Mouse (Mus musculus) adrenal gland, adult (tissue): ENCODE results near the gene Fam222b.

Experiments used
- DNase-seq, 2 experiments: peaks; one replicate each; pipeline ENCODE4 v3.0.0; 2022 to 2023; ENCODE audit warnings: low spot score in 1 of 2; ENCODE audit not compliant: inconsistent age in 2 of 2

Fam222b gene

DNA sequence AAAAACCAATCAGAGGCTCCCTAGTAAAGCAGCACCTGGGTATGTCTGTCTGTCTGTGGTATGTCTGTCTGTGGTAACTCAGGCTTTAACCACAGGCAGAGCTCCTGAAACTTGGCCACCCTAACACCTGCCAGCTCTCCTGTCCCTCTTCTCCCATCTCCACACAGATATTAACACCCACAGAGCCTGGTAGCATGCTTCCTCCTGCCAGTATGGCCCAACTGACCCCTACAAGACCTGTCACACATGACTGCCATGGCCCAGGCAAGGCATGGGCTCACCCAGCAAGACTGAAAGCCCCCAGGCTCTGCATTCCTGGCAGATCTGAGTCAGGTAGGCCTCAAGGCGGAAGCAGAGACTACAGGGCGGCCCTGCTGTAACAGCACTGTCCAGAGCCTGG, 68.6 kb downstream of the Fam222b start:
- DNase-seq: peak in 1 of 2 experiments; percentile 26

DNA sequence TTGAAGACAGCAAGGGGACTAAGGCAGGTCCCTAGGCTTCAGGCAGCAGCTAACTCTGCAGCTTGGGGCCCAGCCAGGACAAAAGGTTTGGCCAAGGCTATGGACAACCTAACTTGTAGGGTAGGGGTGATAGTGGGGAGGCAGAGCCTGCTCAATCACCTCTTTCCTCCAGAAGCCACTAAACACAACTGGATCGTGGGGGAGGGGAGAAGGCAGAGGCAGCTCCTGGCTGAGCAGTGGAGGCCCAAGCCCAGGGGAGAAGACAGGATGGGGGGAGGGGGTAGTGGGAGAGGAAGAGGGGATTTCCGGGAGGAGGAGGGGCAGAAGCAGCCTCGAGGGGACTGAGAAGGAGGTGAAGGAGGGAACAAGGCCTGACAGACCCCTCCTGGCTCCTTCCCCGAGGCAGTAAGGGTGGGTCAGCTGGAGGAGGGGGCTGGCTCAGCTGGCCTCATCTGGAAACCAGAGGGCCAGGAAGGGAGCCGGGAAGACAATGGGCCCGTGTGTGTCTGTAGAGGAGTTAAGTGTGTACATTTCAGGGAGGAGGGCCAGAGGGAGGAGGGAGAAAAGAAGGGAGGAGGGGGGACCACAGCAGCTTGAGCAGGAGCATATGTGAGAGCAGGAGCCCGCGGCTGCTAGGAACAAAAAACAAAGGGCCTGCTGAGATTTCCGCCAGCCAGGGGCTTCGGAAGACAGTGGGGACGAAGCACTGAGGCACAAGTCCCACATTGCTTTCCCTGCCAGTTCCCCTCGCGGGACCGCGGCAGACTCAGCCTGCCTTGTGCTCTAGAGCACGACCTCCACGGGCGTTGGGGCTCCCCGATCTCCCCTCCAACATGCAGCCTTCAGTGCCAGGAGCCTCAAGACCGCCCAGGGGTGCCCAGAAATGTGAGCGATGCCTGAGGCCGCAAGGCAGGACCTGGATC, 69.5 kb downstream of the Fam222b start:
- DNase-seq: peak; percentile 74 to 90

DNA sequence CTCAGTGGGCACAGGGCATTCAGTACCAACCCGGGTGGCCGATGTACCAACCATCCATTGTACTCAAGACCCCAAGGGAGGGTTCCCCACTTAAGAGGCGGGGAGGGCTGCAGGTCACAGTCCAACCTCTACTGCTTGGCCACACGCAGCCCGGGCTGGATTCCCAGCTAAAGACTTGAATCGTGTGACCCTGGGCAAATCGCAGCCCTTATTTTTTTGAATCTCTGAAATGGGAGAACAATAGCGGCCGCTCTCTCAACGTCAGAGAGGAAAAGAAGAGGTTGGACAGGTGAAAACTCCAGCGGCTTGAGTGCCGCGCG, 70.1 kb downstream of the Fam222b start:
- DNase-seq: peak in 1 of 2 experiments; percentile 81

DNA sequence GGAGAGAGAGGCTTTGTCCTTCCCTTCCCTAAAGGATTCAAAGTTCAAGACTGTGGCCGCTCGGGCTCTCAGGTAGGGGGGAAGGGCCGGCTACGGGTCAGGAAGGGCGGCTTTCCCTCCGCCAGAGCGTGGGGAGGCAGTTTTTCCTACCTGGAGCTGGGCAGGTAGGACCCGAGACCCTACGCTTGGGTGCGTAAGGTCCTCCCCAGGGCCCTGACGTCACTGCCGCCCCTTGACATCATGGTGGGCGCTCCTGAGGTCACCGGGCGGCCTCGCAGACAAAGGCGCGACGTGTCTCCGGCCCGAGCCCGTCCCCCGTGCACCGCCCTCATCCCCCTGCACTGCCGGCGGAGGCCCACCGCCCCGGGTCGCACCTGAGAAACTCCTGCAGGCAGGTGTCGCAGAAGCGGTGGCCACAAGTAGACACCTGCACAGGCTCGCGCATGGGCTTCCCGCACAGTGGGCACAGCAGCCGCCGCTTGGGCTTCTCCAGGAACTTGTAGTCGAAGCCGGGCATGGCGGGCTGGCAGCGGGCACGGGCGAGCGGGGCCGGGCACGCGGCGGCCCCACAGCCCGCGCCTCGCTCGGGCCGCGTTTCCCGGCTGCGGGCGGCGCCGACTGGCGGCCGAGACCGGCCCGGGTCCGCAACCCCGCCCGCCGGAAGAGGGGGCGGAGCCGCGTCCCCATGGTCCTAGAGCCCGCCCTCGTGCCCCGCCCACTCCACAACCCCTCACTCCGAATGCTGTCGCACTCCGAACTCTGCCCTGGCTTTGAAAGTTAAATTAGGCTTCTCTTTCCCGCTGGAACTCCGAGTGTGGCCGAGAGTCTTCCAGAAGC, 70.7 kb downstream of the Fam222b start, which contains the start of gene Traf4:
Gene Traf4 (minus strand): TSS at position 666 of the 837 bp plus-strand sequence.
- DNase-seq: peak; percentile 88 to 96

DNA sequence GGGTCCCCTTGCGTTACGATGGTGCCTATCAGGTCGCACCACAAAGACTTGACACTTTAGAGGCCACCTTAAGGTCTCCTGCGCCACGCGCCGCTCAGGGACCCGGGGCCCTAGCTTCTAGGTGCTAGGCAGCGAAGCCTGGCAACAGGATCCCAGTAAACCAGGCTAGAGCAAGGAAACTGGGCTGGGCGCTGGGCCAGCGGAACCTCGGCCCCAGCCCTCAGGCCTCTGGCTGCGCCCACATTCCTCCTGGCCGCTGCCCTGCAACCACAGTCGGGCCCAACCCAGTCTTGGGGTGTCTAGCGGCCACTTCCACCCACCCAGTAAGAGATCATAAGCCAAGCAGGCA, 71.3 kb downstream of the Fam222b start:
- no peak for DNase-seq

DNA sequence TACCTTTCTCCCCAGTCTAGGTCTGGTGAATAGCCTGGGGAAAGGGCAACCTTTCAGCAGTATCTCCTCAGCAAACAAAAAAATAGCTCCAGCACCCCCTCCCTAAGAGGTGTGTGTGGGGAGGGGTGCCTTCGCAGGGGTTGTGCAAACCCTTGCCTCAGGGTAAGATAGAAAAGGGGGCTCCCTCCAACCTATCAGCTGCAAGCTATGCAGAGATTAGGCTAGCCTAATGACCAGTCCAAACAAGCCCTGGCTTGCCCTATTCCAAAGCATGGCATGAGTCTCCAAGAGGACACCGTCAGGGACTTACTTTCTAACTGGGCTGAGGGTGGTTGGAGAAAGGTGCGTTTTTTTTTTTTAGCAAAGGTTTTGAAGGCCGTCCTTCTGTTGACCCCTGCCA, 71.7 kb downstream of the Fam222b start:
- no peak for DNase-seq

DNA sequence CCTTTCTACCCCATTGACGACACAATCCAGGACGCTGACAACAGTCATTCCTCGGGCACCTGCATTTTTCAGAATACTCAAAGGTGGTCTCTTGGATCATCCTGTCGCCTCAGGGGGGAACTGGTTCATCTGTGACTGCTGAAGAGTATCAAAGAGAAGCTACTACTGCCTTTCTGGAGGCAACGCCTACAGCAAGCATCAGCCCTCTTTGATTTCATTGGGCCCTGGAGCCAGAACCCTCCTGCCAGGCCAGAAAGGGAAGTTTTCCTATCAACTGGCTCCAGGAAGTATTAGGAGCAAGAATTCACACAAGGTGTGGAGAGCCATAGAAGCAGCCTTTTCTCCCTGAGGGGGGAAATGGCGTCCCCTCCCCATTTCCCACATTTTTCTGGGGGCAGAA, 72.2 kb downstream of the Fam222b start:
- DNase-seq: no peak

DNA sequence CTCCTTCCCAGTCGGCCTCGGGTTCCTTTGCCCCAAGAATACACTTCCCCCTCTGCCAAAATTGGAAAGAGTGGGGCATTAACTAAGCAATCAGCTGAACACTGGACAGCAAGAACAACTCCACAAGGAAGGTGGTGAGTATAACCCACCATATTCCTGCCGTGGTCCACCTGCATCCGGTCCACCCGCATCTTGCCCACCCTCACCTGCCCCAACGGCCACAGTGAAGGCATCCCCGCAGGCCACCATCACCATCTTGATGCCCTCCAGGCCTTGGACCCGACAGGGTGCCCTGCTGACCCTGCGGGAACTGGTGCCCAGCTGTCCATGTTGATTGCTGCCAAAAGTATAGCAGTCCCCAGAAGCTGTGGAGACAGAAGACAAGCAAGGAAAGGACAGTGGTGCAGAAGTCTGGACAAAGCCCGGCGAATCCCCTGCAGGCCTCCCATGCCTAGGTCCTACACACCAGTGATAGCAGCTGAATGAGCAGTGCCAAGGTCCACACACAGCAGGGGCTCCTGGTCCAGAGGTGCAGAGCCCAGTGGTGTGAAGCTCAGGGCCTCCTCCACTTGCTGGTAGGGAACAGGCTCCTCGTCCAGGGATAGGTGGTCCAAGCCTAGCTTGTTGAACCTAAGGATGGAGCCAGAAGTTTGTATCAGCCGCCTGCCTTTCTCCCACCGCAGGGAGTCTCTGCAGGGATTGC, 72.9 kb downstream of the Fam222b start:
- no peak for DNase-seq

DNA sequence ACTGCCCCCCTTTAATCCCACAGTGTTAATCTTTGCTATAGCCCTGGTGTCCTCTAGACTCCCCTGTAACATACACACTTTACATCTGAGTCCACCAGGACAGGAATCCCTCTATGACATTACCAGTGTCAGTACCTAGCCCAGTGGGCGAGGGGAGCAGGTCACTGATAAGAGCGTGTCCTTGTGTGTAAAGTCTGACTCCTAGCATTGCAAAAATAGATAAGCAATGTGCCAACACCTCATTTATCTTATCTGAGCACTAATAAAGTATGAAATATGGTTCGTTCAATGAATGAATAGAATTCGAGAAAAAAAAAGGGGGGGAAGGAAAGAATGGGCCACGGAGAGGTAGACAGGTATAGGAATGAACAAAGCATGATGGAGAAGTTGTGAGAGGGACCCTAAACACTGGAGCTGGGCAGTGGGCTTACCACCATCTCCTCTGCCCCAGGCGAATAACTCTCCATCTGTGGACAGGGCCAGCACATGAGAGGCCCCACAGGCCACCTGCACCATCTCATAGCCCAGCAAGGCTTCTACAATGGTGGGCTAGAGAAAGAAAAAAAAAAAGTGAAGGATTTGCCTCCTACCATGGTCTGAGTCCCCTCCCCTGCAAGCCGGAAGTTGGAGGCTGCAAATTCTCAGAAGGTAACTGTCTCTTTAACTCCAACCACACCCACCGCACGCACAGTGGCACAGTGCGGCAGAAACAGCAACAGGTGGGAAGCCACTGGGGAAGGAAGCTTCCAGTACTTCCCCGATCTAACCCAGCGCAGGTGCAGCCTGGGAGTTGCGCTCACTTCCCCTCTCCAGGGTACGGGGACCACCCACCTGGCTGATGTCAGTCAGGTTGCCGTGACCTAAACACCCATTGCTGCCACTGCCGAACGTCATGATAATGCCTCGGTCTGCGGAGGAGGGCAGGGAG, 74.3 kb downstream of the Fam222b start:
- DNase-seq: no peak

DNA sequence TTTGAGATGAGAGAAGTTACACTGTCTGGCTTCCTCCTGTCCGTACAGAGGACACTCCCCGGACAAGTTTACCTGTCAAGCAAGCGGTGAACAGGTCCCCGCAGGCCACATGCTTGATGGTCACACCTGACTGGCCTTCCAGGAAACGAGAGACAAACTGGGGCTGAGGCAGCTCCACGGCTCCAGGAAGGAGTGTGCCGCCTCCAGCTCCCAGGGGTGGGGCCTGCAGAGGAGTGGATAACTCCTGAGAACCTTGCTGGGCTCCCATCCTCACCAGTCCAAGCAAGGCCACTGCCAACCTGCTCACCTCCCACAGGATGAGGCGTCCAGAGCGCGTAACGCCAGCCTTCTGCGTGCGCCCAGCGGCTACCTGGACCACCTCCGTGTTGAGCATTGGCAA, 75.8 kb downstream of the Fam222b start:
- peak in 1 of 2 experiments; percentile 17 for DNase-seq

DNA sequence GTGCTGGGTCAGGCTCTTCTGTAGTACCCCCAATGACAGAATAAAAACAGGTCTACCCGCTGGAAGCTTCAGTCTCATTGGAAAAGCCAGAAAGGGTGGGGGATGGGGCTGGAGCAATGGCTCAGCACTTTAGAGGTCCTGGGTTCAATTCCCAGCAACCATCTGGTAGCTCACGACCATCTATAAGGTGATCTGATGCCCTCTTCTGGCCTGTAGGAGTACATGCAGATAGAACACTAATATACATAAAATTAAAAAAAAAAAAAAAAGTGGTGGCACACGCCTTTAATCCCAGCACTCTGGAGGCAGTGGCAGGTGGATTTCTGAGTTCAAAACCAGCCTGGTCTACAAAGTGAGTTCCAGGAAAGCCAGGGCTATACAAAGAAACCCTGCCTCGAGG, 76.9 kb downstream of the Fam222b start:
- no peak for DNase-seq

DNA sequence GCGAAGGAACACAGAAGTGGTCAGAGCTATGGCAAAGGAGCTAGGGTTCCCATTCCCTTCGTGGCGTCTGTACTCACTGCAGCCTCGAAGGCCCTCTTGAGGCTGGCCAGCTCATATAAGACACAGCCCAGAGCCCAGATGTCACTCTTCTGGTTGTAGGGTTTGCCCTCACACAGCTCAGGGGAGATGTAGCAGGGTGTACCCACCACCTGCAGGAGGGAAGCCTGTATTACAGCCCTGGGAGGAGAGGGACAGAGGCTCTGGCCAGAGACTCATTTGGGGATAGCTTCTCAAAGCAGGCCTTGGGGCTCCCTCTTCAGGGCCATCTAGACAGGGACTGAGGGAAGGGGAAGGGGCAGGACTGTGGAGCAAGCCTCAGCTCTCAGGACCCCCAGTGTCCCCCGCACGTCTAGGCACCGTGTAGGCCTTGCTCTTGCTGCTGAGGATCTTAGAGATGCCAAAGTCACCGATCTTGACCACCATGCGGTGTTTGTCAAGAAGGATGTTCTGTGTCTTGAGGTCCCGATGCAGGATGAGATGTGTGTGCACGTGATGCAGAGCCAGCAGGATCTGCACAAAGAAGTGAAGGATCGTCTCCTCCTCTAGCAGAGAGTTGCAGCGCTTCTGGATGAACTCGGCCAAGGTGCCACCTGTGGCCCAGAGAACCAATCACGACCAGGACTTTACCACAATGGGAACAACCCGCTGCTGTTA, 77.7 kb downstream of the Fam222b start:
- peak; percentile 25 to 45 for DNase-seq

DNA sequence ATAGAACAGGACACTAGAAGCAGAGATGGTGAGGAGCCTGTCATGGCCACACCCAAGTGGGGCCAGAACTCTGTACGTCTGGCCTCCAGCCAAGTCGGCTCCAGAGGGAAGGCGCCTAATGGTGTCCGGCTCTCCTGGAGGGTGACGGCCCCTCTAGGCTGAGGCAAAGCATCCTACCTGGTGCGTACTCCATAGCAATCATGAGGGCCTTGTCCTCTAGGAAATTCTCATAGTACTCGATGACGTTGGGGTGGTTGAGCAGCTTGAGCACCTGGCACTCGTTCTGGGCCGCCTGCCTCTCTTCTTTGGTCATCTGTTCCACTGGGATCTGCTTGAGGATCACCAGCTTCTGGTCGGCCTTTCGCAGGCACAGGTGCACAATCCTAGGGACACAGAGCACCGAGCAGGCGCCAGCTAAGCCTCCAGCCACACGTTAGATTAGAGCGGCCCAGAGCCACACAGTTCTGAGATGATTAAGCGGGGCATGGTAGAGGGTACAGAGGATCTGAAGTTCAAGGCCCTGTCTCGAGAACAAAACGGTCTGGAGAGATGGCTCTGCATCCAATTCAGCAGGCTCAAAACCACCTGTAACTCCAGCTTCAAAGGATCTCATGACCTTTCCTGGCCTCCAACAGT, 78.4 kb downstream of the Fam222b start:
- peak; percentile 77 to 79 for DNase-seq

DNA sequence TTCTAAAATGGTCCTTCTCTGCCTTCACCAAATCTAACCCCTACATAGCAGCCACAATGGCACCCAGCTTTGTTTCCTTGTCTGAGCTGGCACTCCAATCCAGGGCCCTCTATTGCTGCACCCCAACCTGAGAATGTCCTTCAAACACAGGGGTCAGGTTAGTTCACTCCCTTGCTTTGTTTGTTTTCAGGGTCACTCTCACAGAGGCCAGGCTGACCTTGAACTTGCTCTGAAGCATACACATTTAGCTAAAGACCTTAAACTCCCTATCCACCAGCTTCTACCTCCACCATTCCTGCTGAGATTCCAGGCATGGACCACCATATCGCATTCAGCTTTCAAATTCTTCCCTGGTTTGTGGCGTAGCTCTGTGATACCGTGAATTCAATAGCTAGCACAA, 80.0 kb downstream of the Fam222b start:
- DNase-seq: peak in 1 of 2 experiments; percentile 18

DNA sequence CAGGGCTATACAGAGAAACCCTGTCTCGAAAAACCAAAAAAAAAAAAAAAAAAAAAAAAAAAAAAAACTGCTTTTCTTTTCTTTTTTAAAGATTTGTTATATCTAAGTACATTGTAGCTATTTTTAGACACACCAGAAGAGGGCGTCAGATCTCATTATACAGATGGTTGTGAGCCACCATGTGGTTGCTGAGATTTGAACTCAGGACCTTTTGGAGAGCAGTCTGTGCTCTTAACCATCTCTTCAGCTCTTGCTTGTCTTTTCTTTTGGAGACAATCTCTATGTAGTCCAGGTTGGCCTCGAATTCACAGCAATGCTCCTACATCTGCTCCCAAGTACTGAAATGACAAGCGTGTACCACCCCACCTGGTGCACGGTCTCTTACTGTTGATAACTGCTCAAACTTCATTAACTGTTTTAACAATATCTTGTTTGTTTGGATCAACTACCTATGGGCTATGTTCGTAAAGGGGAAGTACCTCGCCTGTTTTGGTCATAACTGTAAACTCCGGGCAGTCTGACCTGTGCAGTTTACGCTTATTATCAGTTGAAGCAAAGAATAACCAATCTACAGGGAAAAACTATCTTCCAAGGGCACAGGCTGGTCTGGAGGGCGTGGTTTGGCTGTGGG, 81.4 kb downstream of the Fam222b start:
- DNase-seq: no peak

DNA sequence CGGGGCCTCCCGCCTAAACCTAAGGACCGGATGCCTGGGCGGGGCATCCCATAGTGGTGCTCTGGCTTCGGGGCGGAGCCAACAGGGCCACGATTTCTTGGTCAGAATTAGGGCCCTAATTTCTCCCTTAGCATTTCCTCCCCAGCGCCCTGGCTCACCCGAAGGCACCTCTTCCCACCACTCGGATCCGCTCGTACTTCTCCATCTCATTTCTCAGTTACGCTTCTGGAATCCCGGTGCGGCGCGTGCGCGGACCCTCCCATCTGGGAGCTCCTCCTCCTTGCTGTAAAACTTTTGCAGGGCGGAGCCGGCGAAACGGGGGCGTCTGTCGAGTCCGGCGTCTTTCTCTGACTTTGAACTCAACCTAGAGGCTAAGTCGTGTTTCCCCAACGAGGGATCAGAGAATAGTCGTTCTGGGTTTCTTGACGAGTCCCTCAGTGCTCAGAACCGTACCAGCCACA, 82.0 kb downstream of the Fam222b start, which contains the start of the genes Nek8 and Tlcd1:
Gene Nek8 (minus strand): TSS at position 274 of the 461 bp plus-strand sequence.
Gene Tlcd1 (plus strand): TSS at position 310 of the 461 bp plus-strand sequence.
- DNase-seq: peak; percentile 95 to 98

DNA sequence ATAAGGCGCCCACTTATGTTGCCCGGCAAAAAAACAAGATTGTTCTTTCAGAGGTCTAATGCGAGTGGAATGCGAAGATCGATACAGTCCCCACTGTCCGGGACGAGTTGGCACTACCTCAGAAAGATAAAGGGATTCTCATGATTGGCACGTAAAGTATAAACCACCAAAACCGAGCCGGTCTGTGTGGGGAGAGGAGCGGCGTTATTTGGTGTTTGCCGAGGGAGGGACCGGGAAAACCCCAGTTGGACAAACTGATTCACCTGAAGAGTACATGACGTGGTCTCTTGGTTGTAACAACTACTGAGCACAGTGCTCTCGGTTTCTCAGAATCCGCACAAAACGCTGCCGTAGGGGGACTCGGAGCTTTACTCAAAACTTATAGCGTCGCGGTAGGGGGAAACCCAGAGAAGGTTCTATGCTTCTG, 82.5 kb downstream of the Fam222b start:
- DNase-seq: no peak

DNA sequence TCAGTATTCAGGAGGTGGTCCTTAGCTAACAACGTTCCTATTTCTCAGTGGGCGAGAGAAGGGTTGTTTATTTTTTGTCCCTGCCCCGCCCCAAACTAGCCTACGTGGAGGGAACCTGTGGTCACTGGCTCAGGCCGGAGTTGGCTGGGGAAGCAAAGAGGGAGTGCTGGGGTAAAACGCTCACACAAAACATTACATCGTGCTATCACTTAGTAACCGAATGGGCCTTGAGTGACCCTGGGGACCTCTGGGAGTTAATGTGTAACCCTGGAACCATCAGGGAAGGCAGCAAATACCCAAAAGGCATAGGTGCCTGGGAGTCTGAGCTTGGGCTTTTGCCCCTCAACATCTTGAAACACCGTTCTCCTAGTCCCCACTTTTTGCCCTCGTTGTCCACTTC, 83.0 kb downstream of the Fam222b start:
- DNase-seq: peak in 1 of 2 experiments; percentile 60
